25 mouse cellular contexts compared by ENCODE assay signal in the genomic region with DNA sequence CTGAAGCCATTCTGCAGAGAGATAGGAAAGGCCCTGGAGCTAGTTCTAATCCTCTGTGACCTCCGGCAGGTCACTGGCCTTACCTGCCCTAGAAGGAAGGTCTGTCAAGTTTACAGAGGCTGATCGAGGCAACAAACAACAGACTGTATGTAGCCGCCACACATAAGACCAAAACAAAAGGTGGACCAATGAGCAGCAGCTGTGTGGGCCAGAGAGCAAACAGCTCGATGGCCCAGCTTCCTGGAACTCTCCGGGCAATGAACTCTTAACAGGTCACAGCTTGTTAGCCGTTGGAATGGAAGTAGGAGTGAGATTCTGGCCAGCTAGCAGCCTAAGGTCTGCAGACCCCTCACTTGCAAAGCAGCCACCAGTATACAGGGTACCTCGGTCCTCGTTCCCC. TPM values are rescaled to one million over a fixed set of nuclear protein-coding genes. Genes with fewer than 3 reads are reported as not detected.
DNase-seq lines count a peak whose midpoint lies in the region; ATAC-seq and TF ChIP-seq lines count a peak whose summit lies in the region.
"Had no signal": no experiment of that assay in that cellular context is flagged by ENCODE, and none has a peak within 500 bp of the region (broad histone marks: within the 10 kb centered on the region; RNA-seq: fewer than 3 reads in every experiment).

No protein-coding gene starts in this region.

- no peaks in the 10 kb centered on the region for H3K36me3 ChIP-seq in heart, embryonic 10.5 days
- H3K36me3 ChIP-seq in heart, embryonic 11.5 days (ENCODE audit: control insufficient read depth, insufficient read depth, low read length), result no peaks in the 10 kb centered on the region
- no peaks in the 10 kb centered on the region for H3K36me3 ChIP-seq in liver, adult 2 months (ENCODE audit: control insufficient read depth, insufficient read depth, low read length)
- H3K36me3 ChIP-seq in liver, embryonic 15.5 days (replicated peaks), result no peaks in the 10 kb centered on the region
- H3K36me3 ChIP-seq: embryonic facial prominence, embryonic 15.5 days; forebrain, embryonic 15.5 days; G1E; hindbrain, embryonic 12.5 days had no signal

- H3K27me3 ChIP-seq in heart, embryonic 10.5 days (ENCODE audit: insufficient read depth, poor library complexity, severe bottlenecking), result peaks cover 40% of the 10 kb centered on the region
- no peaks in the 10 kb centered on the region; the same call in 1 of the 2 replicates for H3K27me3 ChIP-seq in heart, embryonic 11.5 days (ENCODE audit: control insufficient read depth, insufficient read depth, low read length)
- no peaks in the 10 kb centered on the region for H3K27me3 ChIP-seq in liver, adult 2 months (ENCODE audit: control insufficient read depth, insufficient read depth, low read length)
- no peaks in the 10 kb centered on the region for H3K27me3 ChIP-seq in liver, embryonic 15.5 days
- H3K27me3 ChIP-seq: embryonic facial prominence, embryonic 15.5 days; forebrain, embryonic 15.5 days; hindbrain, embryonic 12.5 days had no signal

- no peaks in the 10 kb centered on the region for H3K9me3 ChIP-seq in heart, embryonic 10.5 days
- H3K9me3 ChIP-seq in heart, embryonic 11.5 days (replicated peaks; ENCODE audit: control insufficient read depth, low read length), result no peaks in the 10 kb centered on the region
- H3K9me3 ChIP-seq in liver, embryonic 15.5 days (replicated peaks), result no peaks in the 10 kb centered on the region
- H3K9me3 ChIP-seq: embryonic facial prominence, embryonic 15.5 days; forebrain, embryonic 15.5 days; G1E; hindbrain, embryonic 12.5 days had no signal

- 79% methylated on average over 8 of the region's 8 CpGs for WGBS in heart, embryonic 10.5 days
- WGBS in heart, embryonic 11.5 days (ENCODE audit: insufficient replicate concordance), result 77% methylated on average over 8 of the region's 8 CpGs
- 8% methylated on average over 8 of the region's 8 CpGs for WGBS in liver, adult 2 months
- 55% methylated on average over 8 of the region's 8 CpGs for WGBS in liver, embryonic 15.5 days (ENCODE audit: insufficient replicate concordance)

- peaks cover 45% of the 10 kb centered on the region for H3K4me1 ChIP-seq in heart, embryonic 10.5 days
- H3K4me1 ChIP-seq in heart, embryonic 11.5 days (ENCODE audit: control insufficient read depth, insufficient read depth, low read length), result no peaks in the 10 kb centered on the region
- H3K4me1 ChIP-seq in liver, adult 2 months (ENCODE audit: control insufficient read depth, insufficient read depth, low read length), result peaks cover 70% of the 10 kb centered on the region
- peaks cover 79% of the 10 kb centered on the region for H3K4me1 ChIP-seq in liver, embryonic 15.5 days (replicated peaks)
- H3K4me1 ChIP-seq: forebrain, embryonic 15.5 days had no signal

- H3K79me2 ChIP-seq in liver, adult 2 months (ENCODE audit: control insufficient read depth, insufficient read depth, low read length), result no peaks in the 10 kb centered on the region

- no peak overlapping the region for H3K4me2 ChIP-seq in heart, embryonic 11.5 days
- H3K4me2 ChIP-seq in liver, embryonic 15.5 days, result no peak overlapping the region
- H3K4me2 ChIP-seq: embryonic facial prominence, embryonic 15.5 days; forebrain, embryonic 15.5 days; hindbrain, embryonic 12.5 days had no signal

- TF ChIP-seq POLR2A in liver, adult 2 months (IDR thresholded peaks at IDR 0.05; ENCODE audit: extremely low read depth, insufficient read depth, low read length), result no peak

- intact Hi-C loops in gastrocnemius, postnatal 14 days (cut with DNase I; ENCODE audit: low total_unique reads), result no loop called here

- ATAC-seq in heart, embryonic 11.5 days (replicated peaks; ENCODE audit: insufficient number of reproducible peaks, low FRiP score, low TSS enrichment), result no peak
- peak; percentile 45 for ATAC-seq in liver, embryonic 15.5 days (ENCODE audit: insufficient read depth)
- ATAC-seq: activated CD4-positive, CD25-positive, alpha-beta regulatory T cell, adult 4 months; CD4-positive, CD25-positive, alpha-beta regulatory T cell, adult 4 months; forebrain, embryonic 15.5 days; hindbrain, embryonic 16.5 days had no signal

- H3K9ac ChIP-seq in heart, embryonic 11.5 days (ENCODE audit: low read depth, low read length), result no peak overlapping the region
- peak overlapping the region; percentile 26 for H3K9ac ChIP-seq in liver, adult 2 months (ENCODE audit: low read depth, low read length)
- no peak overlapping the region for H3K9ac ChIP-seq in liver, embryonic 15.5 days
- H3K9ac ChIP-seq: embryonic facial prominence, embryonic 15.5 days; forebrain, embryonic 15.5 days; hindbrain, embryonic 12.5 days had no signal

- H3K4me3 ChIP-seq in heart, embryonic 10.5 days, result no peak overlapping the region
- no peak overlapping the region for H3K4me3 ChIP-seq in heart, embryonic 11.5 days (ENCODE audit: low read depth, low read length)
- H3K4me3 ChIP-seq in liver, adult 2 months (ENCODE audit: insufficient read depth, low read depth, low read length), result no peak overlapping the region
- H3K4me3 ChIP-seq in liver, embryonic 15.5 days (replicated peaks), result no peak overlapping the region
- H3K4me3 ChIP-seq: embryonic facial prominence, embryonic 15.5 days; forebrain, embryonic 15.5 days; hindbrain, embryonic 12.5 days had no signal

- TF ChIP-seq CTCF in liver, adult 2 months (IDR thresholded peaks at IDR 0.05; ENCODE audit: low read depth, low read length), result no peak

- peak overlapping the region; percentile 36; the same call in 1 of the 2 replicates for H3K27ac ChIP-seq in heart, embryonic 10.5 days
- H3K27ac ChIP-seq in heart, embryonic 11.5 days (ENCODE audit: low read depth, low read length), result no peak overlapping the region
- peak overlapping the region; percentile 83 for H3K27ac ChIP-seq in liver, adult 2 months (replicated peaks; ENCODE audit: insufficient read depth, low read depth, low read length)
- peak overlapping the region; percentile 48; the same call in 1 of the 2 replicates for H3K27ac ChIP-seq in liver, embryonic 15.5 days (replicated peaks)
- H3K27ac ChIP-seq: embryonic facial prominence, embryonic 15.5 days; forebrain, embryonic 15.5 days; hindbrain, embryonic 12.5 days had no signal

- no peak for DNase-seq in heart, embryonic 10.5 days (ENCODE audit: low spot score)
- DNase-seq in liver, adult 2 months (ENCODE audit: extremely low read depth, low read depth, low spot score), result peak; percentile 99
- no peak for DNase-seq in liver
- DNase-seq in yolk sac, embryonic 10.5 days (ENCODE audit: low spot score), result peak; percentile 75
- DNase-seq in T-cell, adult 2 months (ENCODE audit: low spot score), result no peak
- DNase-seq in gastrocnemius, postnatal 14 days, result no peak
- DNase-seq: B cell, adult 2 months; cerebellum, adult 8-10 months; cerebellum, postnatal 14 days; embryo, embryonic 11 days; gastrocnemius, postnatal 10 days; heart, postnatal 10 days; heart, postnatal 4 days had no signal

RNA-seq across cellular contexts. Expression of gene Osgin1, which starts 3.7 kb away (rescaled TPM):
- 0.20 and 2.7 TPM in 2 replicates for polyA plus RNA-seq in heart, embryonic 10.5 days (2016; fragmentation: Nextera tagmentation; extraction: Ambion mirVana)
- polyA plus RNA-seq in heart, embryonic 11.5 days (2014; fragmentation: Nextera tagmentation; extraction: Ambion mirVana), result 0.39 and 0.94 TPM in 2 replicates
- total RNA-seq in liver, adult 2 months (2014; rRNA removed), result 9.6 and 33.0 TPM in 2 replicates
- 211 and 649 TPM in 2 replicates for polyA plus RNA-seq in liver, adult 2 months (2012; rRNA removed)
- polyA plus RNA-seq in liver, embryonic 15.5 days (2015; fragmentation: Nextera tagmentation; extraction: Ambion mirVana), result 41.2 and 49.7 TPM in 2 replicates
- total RNA-seq in gastrocnemius, postnatal 14 days (2021), result 1 to 10 TPM; 3.9 to 5.1 TPM
- total RNA-seq: common myeloid progenitor, adult 5-6 weeks had no signal

RNA-seq across cellular contexts. Expression of gene Necab2, which starts 16.3 kb away (rescaled TPM):
- polyA plus RNA-seq in heart, embryonic 10.5 days (2016; fragmentation: Nextera tagmentation; extraction: Ambion mirVana), result 1.9 and 3.4 TPM in 2 replicates
- polyA plus RNA-seq in heart, embryonic 11.5 days (2014; fragmentation: Nextera tagmentation; extraction: Ambion mirVana), result 1.4 and 2.0 TPM in 2 replicates
- total RNA-seq in liver, adult 2 months (2014; rRNA removed), result 0.07 TPM in 1 of 2 replicates, not detected in the other
- 0.11 TPM in 1 of 2 replicates, not detected in the other for polyA plus RNA-seq in liver, adult 2 months (2012; rRNA removed)
- polyA plus RNA-seq in liver, embryonic 15.5 days (2015; fragmentation: Nextera tagmentation; extraction: Ambion mirVana), result not detected in 2 replicates
- under 1 TPM; 0.33 to 0.59 TPM for total RNA-seq in gastrocnemius, postnatal 14 days (2021)
- total RNA-seq: common myeloid progenitor, adult 5-6 weeks; G1E; granulocyte monocyte progenitor cell, adult 5-6 weeks; heart, adult 8-10 months; heart, postnatal 10 days had no signal
- polyA plus RNA-seq: activated CD4-positive, CD25-positive, alpha-beta regulatory T cell, adult 4 months; CD4-positive, CD25-positive, alpha-beta regulatory T cell, adult 4 months; G1E had no signal

RNA-seq across cellular contexts. Expression of gene Mlycd, which starts 35.6 kb away (rescaled TPM):
- polyA plus RNA-seq in heart, embryonic 10.5 days (2016; fragmentation: Nextera tagmentation; extraction: Ambion mirVana), result 15.2 and 17.7 TPM in 2 replicates
- polyA plus RNA-seq in heart, embryonic 11.5 days (2014; fragmentation: Nextera tagmentation; extraction: Ambion mirVana), result 14.2 and 19.0 TPM in 2 replicates
- 57.3 and 68.1 TPM in 2 replicates for total RNA-seq in liver, adult 2 months (2014; rRNA removed)
- polyA plus RNA-seq in liver, adult 2 months (2012; rRNA removed), result 112 and 115 TPM in 2 replicates
- polyA plus RNA-seq in liver, embryonic 15.5 days (2015; fragmentation: Nextera tagmentation; extraction: Ambion mirVana), result 11.5 and 12.4 TPM in 2 replicates
- 10 to 100 TPM; 67.6 to 94.0 TPM for total RNA-seq in gastrocnemius, postnatal 14 days (2021)

Comparison
In these comparisons a context has a peak if more than half of its experiments do, and no peak if none do; other contexts are left out.
1. DNase-seq: peak in liver, adult 2 months (single experiment) and yolk sac, embryonic 10.5 days (single experiment); none in heart, embryonic 10.5 days (single experiment), liver (single experiment), T-cell, adult 2 months (single experiment) and gastrocnemius, postnatal 14 days (single experiment).